In genomic region chr5:129390921-129391371, GRCm38 (mm10) we compare ENCODE assay signal across 15 mouse cellular contexts.
A peak's percentile ranks its signal among the peaks of the same experiment; 100 is the strongest.
DNase-seq lines count a peak whose midpoint lies in the region; ATAC-seq and TF ChIP-seq lines count a peak whose summit lies in the region.
"Had no signal": no experiment of that assay in that cellular context is flagged by ENCODE, and none has a peak within 500 bp of the region (broad histone marks: within the 10 kb centered on the region; RNA-seq: fewer than 3 reads in every experiment).

No protein-coding gene starts in this region.

- no peaks in the 10 kb centered on the region for H3K9me3 ChIP-seq in intestine, postnatal 0 days (ENCODE audit: control insufficient read depth)
- H3K9me3 ChIP-seq: heart, embryonic 15.5 days had no signal

- no peaks in the 10 kb centered on the region for H3K36me3 ChIP-seq in intestine, postnatal 0 days (ENCODE audit: control insufficient read depth, insufficient read depth)
- H3K36me3 ChIP-seq: G1E; heart, embryonic 15.5 days had no signal

- H3K27me3 ChIP-seq in intestine, postnatal 0 days (replicated peaks; ENCODE audit: control insufficient read depth, insufficient read depth, low read length): no peaks in the 10 kb centered on the region

- no peaks in the 10 kb centered on the region for H3K4me1 ChIP-seq in intestine, postnatal 0 days (replicated peaks; ENCODE audit: control insufficient read depth, insufficient read depth, low read length)
- H3K4me1 ChIP-seq: heart, embryonic 15.5 days had no signal

- H3K4me3 ChIP-seq in layer of hippocampus, adult 2 months: no peak overlapping the region
- no peak overlapping the region for H3K4me3 ChIP-seq in intestine, postnatal 0 days (ENCODE audit: low read depth, low read length)
- H3K4me3 ChIP-seq: heart, embryonic 15.5 days; left cerebral cortex, adult 2 months had no signal

- no peak overlapping the region for H3K4me2 ChIP-seq in intestine, postnatal 0 days (replicated peaks; ENCODE audit: low read depth)
- H3K4me2 ChIP-seq: heart, embryonic 15.5 days; hindbrain, embryonic 14.5 days had no signal

- DNase-seq in layer of hippocampus, adult 11-12 months (ENCODE audit: low spot score): peak; percentile 27
- no peak for DNase-seq in layer of hippocampus, adult 9-10 months (ENCODE audit: low spot score)
- DNase-seq in brain, embryonic 18.5 days (ENCODE audit: low read depth, low spot score): peak; percentile 49
- peak; percentile 83 for DNase-seq in cerebellum, adult 8-10 months
- peak; percentile 19 to 53 for DNase-seq in layer of hippocampus, adult 2 months (ENCODE audit: low spot score in 2 of 2)
- no peak for DNase-seq in spleen, postnatal 36 days (ENCODE audit: low spot score in 2 of 2)
- no peak for DNase-seq in kidney, adult 9 months
- DNase-seq: adrenal gland, postnatal 14 days; right cerebral cortex, postnatal 25 days had no signal

- no peak for TF ChIP-seq CTCF in layer of hippocampus, adult 2 months (conservative IDR thresholded peaks at IDR 0.05)
- TF ChIP-seq CTCF in intestine, postnatal 0 days (IDR thresholded peaks at IDR 0.05; ENCODE audit: low read depth): no peak

- H3K27ac ChIP-seq in layer of hippocampus, adult 2 months: peak overlapping the region; percentile 57
- H3K27ac ChIP-seq in intestine, postnatal 0 days (ENCODE audit: low read depth, low read length): no peak overlapping the region
- H3K27ac ChIP-seq: heart, embryonic 15.5 days; hindbrain, embryonic 14.5 days; left cerebral cortex, adult 2 months had no signal

- H3K9ac ChIP-seq in intestine, postnatal 0 days (ENCODE audit: low read depth, low read length): no peak overlapping the region
- H3K9ac ChIP-seq: heart, embryonic 15.5 days; hindbrain, embryonic 14.5 days had no signal

- 65% methylated on average over 4 of the region's 4 CpGs for WGBS in intestine, postnatal 0 days

- ATAC-seq in intestine, postnatal 0 days: no peak
- ATAC-seq: lung, postnatal 0 days had no signal

Comparison
In these comparisons a context has a peak if more than half of its experiments do, and no peak if none do; other contexts are left out.
1. DNase-seq: peak in layer of hippocampus, adult 11-12 months (single experiment), brain, embryonic 18.5 days (single experiment), cerebellum, adult 8-10 months (single experiment) and layer of hippocampus, adult 2 months (2 of 2); none in layer of hippocampus, adult 9-10 months (single experiment), spleen, postnatal 36 days (0 of 2) and kidney, adult 9 months (single experiment).